Mouse (Mus musculus) neutrophil, adult 59 days (primary cell): Measurements from ENCODE around the gene Olfr45. TPM values are rescaled to one million over a fixed set of nuclear protein-coding genes. Genes with fewer than 3 reads are reported as not detected.

Source experiments
- total RNA-seq, 2 experiments: library from RNA; stranded (reverse); gene quantifications; 1 replicate in 1 of 2; 2 replicates in 1 of 2; pipeline ENCODE4 v1.2.4; 2023

The Olfr45 gene
- total RNA-seq: not detected

DNA sequence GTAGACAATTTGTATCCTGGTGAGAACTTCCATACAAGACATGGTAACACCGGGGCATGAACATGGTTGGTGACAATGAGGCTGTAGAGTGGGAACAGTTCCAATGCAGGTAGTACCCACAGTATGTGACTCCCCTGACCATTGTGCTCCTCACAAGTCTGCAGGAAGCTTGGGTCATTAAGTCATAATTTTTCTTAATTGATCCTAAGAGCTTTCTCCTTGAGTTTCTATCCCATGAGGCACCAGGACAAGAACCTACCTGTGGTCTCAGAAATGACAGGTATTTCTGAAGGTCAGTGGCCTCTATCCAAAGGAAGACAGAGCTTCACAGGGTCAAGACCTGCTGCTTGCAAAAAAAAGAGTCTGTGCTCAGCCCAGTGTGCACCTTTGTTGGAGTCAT, at the start of gene Olfr45:
Olfr45 (plus strand) TSS at position 301 of the 400 bp plus-strand sequence.

DNA sequence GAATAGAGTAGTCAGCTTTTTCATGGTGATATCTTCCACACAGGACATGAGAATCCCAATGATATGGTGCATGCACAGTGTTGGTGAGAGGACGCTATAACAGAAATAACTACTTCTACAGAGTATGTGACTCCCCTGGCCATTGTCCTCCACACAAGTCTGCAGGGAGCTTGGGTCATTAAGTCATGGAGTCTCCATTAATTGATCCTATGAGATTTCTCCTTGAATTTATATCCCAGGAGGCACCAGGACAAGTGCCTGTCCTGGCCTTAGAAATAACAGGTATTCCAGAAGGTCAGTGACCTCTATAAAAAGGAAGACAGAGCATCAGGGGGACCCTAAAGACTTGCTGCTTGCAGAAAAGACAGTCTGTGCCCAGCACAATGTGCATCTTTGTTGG, 35.6 kb upstream of the Olfr45 start, which contains the start of gene Olfr53:
Olfr53 (plus strand) TSS at position 301 of the 400 bp plus-strand sequence.

DNA sequence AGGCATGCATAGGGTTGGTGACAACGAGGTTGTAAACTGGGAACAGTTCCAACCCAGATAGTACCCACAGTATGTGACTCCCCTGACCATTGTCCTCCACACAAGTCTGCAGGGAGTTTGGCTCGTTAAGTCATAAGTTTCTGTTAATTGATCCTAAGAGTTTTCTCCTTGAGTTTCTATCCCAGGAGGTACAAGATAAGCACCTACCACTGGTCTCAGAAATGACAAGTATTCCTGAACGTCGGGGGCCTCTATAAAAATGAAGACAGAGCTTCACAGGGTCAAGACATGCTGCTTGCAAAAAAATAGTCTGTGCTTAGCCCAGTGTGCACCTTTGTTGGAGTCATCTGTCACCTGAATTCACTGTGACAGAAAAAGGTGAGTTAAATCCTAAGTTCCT, 22.1 kb upstream of the Olfr45 start, which contains the start of gene Olfr539:
Olfr539 (plus strand) TSS at position 301 of the 400 bp plus-strand sequence.

DNA sequence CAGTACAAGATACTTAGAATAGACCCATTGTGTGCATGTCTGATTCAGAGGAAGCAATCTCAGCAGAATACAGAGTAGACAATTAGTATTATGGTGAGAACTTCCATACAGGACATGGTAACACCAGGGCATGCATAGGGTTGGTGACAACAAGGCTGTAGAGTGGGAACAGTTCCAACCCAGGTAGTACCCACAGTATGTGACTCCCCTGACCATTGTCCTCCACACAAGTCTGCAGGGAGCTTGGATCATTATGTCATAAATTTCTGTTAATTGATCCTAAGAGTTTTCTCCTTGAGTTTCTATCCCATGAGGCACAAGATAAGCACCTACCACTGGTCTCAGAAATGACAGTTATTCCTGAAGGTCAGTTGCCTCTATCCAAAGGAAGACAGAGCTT, 15.2 kb downstream of the Olfr45 start, which contains the start of gene Olfr541:
Olfr541 (plus strand) TSS at position 301 of the 400 bp plus-strand sequence.

Other genes starting within 250 kb of the Olfr45 start
- gene Olfr533, start 218.6 kb upstream of the Olfr45 start, total RNA-seq: not detected
- gene Olfr535, start 197.7 kb upstream of the Olfr45 start, total RNA-seq: not detected
- not detected for gene Olfr536, start 174.6 kb upstream of the Olfr45 start, total RNA-seq
- not detected for gene Olfr538, start 114.1 kb upstream of the Olfr45 start, total RNA-seq
- not detected for gene Olfr46, start 80.7 kb upstream of the Olfr45 start, total RNA-seq
- not detected for gene Olfr61, start 53.0 kb upstream of the Olfr45 start, total RNA-seq
- gene Olfr53, start 35.5 kb upstream of the Olfr45 start, total RNA-seq: not detected
- gene Olfr539, start 22.0 kb upstream of the Olfr45 start, total RNA-seq: not detected
- not detected for gene Olfr541, start 15.3 kb downstream of the Olfr45 start, total RNA-seq
- not detected for gene Cyp2e1, start 81.8 kb downstream of the Olfr45 start, total RNA-seq
- not detected for gene Syce1, start 105.9 kb downstream of the Olfr45 start, total RNA-seq
- under 1 TPM; 0.11 to 0.13 TPM for gene Zfp941, start 140.2 kb downstream of the Olfr45 start, total RNA-seq
- gene Urah, start 153.1 kb downstream of the Olfr45 start, total RNA-seq: not detected
- not detected for gene Scgb1c1, start 163.6 kb downstream of the Olfr45 start, total RNA-seq
- gene Odf3, start 165.9 kb downstream of the Olfr45 start, total RNA-seq: not detected
- not detected for gene Gm45785, start 174.4 kb downstream of the Olfr45 start, total RNA-seq
- 100 to 1,000 TPM; 105 to 107 TPM for gene Ric8a, start 175.0 kb downstream of the Olfr45 start, total RNA-seq
- 10 to 100 TPM; 21.7 to 23.7 TPM for gene Bet1l, start 175.6 kb downstream of the Olfr45 start, total RNA-seq
- 100 to 1,000 TPM; 100 to 112 TPM for gene Psmd13, start 200.0 kb downstream of the Olfr45 start, total RNA-seq
- gene Sirt3, start 200.4 kb downstream of the Olfr45 start, total RNA-seq: 10 to 100 TPM in 1 of 2 experiments, 1 to 10 TPM in 1; 9.6 to 13.1 TPM
- gene Cox8b, start 218.5 kb downstream of the Olfr45 start, total RNA-seq: not detected
- under 1 TPM; 0.09 to 0.16 TPM for gene Nlrp6, start 239.0 kb downstream of the Olfr45 start, total RNA-seq